ENCODE assay signal across 12 mouse cellular contexts in the genomic region with DNA sequence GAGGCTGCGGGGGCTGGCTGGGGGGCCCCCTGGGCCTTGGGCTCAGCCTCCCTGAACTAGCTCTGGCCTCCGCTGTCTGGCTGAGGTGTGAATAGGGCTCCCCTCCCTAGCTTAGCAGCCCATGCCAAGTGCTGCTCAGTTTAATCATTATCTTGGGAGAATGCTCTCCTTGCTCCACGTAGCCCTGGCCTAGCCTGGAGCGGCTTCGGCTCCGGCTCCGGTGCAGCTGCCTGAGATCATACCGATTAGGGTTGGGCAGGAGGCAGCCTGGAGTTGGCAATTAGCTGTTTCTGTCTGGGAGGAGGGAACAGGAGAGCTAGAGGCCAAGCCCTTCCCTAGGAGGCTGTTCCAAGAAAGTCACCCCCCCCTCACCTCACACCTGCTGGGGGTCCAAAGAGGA. TPM values are rescaled to one million over a fixed set of nuclear protein-coding genes. Genes with fewer than 3 reads are reported as not detected.
DNase-seq lines count a peak whose midpoint lies in the region; ATAC-seq and TF ChIP-seq lines count a peak whose summit lies in the region.
"Had no signal": no experiment of that assay in that cellular context is flagged by ENCODE, and none has a peak within 500 bp of the region (broad histone marks: within the 10 kb centered on the region; RNA-seq: fewer than 3 reads in every experiment).

A gene (minus strand): TSS at position 248 of the 400 bp plus-strand sequence.

- no peak within 1 kb of the TSS for H3K4me3 ChIP-seq in hindbrain, embryonic 10.5 days
- H3K4me3 ChIP-seq in hindbrain, postnatal 0 days (ENCODE audit: low read length), result no peak within 1 kb of the TSS
- no peak within 1 kb of the TSS for H3K4me3 ChIP-seq in intestine, embryonic 14.5 days (ENCODE audit: low read depth, low read length)
- H3K4me3 ChIP-seq: forebrain, embryonic 10.5 days; liver, embryonic 15.5 days had no signal

- no peak within 1 kb of the TSS for H3K4me2 ChIP-seq in hindbrain, postnatal 0 days (ENCODE audit: low read depth, low read length)
- H3K4me2 ChIP-seq in intestine, embryonic 14.5 days (ENCODE audit: low read length), result no peak within 1 kb of the TSS
- H3K4me2 ChIP-seq: liver, embryonic 15.5 days had no signal

- no peak for TF ChIP-seq CTCF in hindbrain, postnatal 0 days (IDR thresholded peaks at IDR 0.05; ENCODE audit: low read depth)

- 0 out of 2 replicates have a peak within 1 kb of the TSS, but pooled peaks have one; percentile 40 for H3K27ac ChIP-seq in hindbrain, embryonic 10.5 days
- H3K27ac ChIP-seq in hindbrain, postnatal 0 days, result no peak within 1 kb of the TSS
- no peak within 1 kb of the TSS for H3K27ac ChIP-seq in intestine, embryonic 14.5 days (ENCODE audit: low read depth)
- H3K27ac ChIP-seq: forebrain, embryonic 10.5 days; liver, embryonic 15.5 days had no signal

- no peaks in the 10 kb centered on the region for H3K36me3 ChIP-seq in hindbrain, embryonic 10.5 days
- H3K36me3 ChIP-seq in hindbrain, postnatal 0 days (ENCODE audit: insufficient read depth, low read length), result no peaks in the 10 kb centered on the region
- no peaks in the 10 kb centered on the region for H3K36me3 ChIP-seq in intestine, embryonic 14.5 days (ENCODE audit: control insufficient read depth, insufficient read depth, low read length)
- H3K36me3 ChIP-seq: forebrain, embryonic 10.5 days; liver, embryonic 15.5 days had no signal

- DNase-seq in hindbrain, embryonic 10.5 days (ENCODE audit: low spot score), result no peak
- DNase-seq in hindbrain, postnatal 0 days (ENCODE audit: low spot score), result no peak
- peak; percentile 56 for DNase-seq in intestine, embryonic 14.5 days (ENCODE audit: low spot score)
- peak; percentile 73 to 89 for DNase-seq in kidney, adult 8-10 months
- DNase-seq in retina, embryonic 14.5 days (ENCODE audit: low spot score), result peak; percentile 9
- no peak for DNase-seq in c-Kit-positive CD71-positive TER-119-positive erythroid progenitor cells, embryonic 14.5 days (ENCODE audit: low spot score)
- DNase-seq: cerebellum, adult 18-20 months; spleen, adult 18-20 months had no signal

- no peaks in the 10 kb centered on the region for H3K27me3 ChIP-seq in hindbrain, embryonic 10.5 days (ENCODE audit: insufficient read depth, poor library complexity, severe bottlenecking)
- no peaks in the 10 kb centered on the region for H3K27me3 ChIP-seq in hindbrain, postnatal 0 days (ENCODE audit: insufficient read depth, low read length)
- H3K27me3 ChIP-seq in intestine, embryonic 14.5 days (replicated peaks; ENCODE audit: control insufficient read depth, insufficient read depth, low read length), result no peaks in the 10 kb centered on the region
- H3K27me3 ChIP-seq: CH12.LX; liver, embryonic 15.5 days had no signal

- H3K4me1 ChIP-seq in hindbrain, embryonic 10.5 days (replicated peaks), result 0 out of 2 replicates have a peak, but pooled peaks cover 7% of the 10 kb centered on the region
- H3K4me1 ChIP-seq in hindbrain, postnatal 0 days (ENCODE audit: insufficient read depth, low read length), result no peaks in the 10 kb centered on the region
- H3K4me1 ChIP-seq in intestine, embryonic 14.5 days (replicated peaks; ENCODE audit: control insufficient read depth, insufficient read depth, low read length), result peaks cover 5% of the 10 kb centered on the region; the same call in 1 of the 2 replicates
- H3K4me1 ChIP-seq: liver, embryonic 15.5 days had no signal

- no peak for ATAC-seq in hindbrain, postnatal 0 days
- ATAC-seq in intestine, embryonic 14.5 days (replicated peaks; ENCODE audit: low FRiP score, low TSS enrichment, low read depth), result peak; percentile 78
- no peak for ATAC-seq in CD4-positive, CD25-positive, alpha-beta regulatory T cell, adult 4 months

- no peaks in the 10 kb centered on the region for H3K9me3 ChIP-seq in hindbrain, embryonic 10.5 days
- H3K9me3 ChIP-seq in hindbrain, postnatal 0 days (ENCODE audit: low read length), result no peaks in the 10 kb centered on the region
- H3K9me3 ChIP-seq in intestine, embryonic 14.5 days (ENCODE audit: control insufficient read depth, low read length), result no peaks in the 10 kb centered on the region
- H3K9me3 ChIP-seq: forebrain, embryonic 10.5 days; liver, embryonic 15.5 days had no signal

- no peak within 1 kb of the TSS for H3K9ac ChIP-seq in hindbrain, postnatal 0 days (replicated peaks; ENCODE audit: low read length)
- no peak within 1 kb of the TSS for H3K9ac ChIP-seq in intestine, embryonic 14.5 days (ENCODE audit: low read length)
- H3K9ac ChIP-seq: liver, embryonic 15.5 days had no signal

- 85% methylated on average over 8 of the region's 8 CpGs for WGBS in hindbrain, embryonic 10.5 days
- 52% methylated on average over 8 of the region's 8 CpGs for WGBS in hindbrain, postnatal 0 days
- 50% methylated on average over 8 of the region's 8 CpGs for WGBS in intestine, embryonic 14.5 days

RNA-seq across cellular contexts. Expression of the gene that starts here (rescaled TPM):
- polyA plus RNA-seq in hindbrain, embryonic 10.5 days (2016; fragmentation: Nextera tagmentation; extraction: Ambion mirVana), result 0.06 and 0.08 TPM in 2 replicates
- 2.0 and 2.6 TPM in 2 replicates for total RNA-seq in hindbrain, postnatal 0 days (2014; rRNA removed)
- 3.8 and 4.6 TPM in 2 replicates for polyA plus RNA-seq in hindbrain, postnatal 0 days (2015; fragmentation: Nextera tagmentation; extraction: Ambion mirVana)
- polyA plus RNA-seq in intestine, embryonic 14.5 days (2014; fragmentation: Nextera tagmentation; extraction: Ambion mirVana), result 0.04 and 0.05 TPM in 2 replicates
- under 1 TPM; 0.04 to 0.05 TPM for polyA plus RNA-seq in CD4-positive, CD25-positive, alpha-beta regulatory T cell, adult 4 months (2017; shearing (Covaris generic))

Comparison
In these comparisons a context has a peak if more than half of its experiments do, and no peak if none do; other contexts are left out.
1. Peak in DNase-seq and ATAC-seq in intestine, embryonic 14.5 days; RNA of the gene not detected or under 1 TPM.
2. DNase-seq: peak in kidney, adult 8-10 months (2 of 2) and retina, embryonic 14.5 days (single experiment); none in hindbrain, embryonic 10.5 days (single experiment), hindbrain, postnatal 0 days (single experiment) and c-Kit-positive CD71-positive TER-119-positive erythroid progenitor cells, embryonic 14.5 days (single experiment).